Mouse (Mus musculus): ENCODE measurements at regions not wholly inside any gene's neighbourhood (a gene's known extent, or its start where the extent isn't known, plus 50 kb on each side); places are given as distances from the start of the nearest gene placed in this dataset.

GRCm38 (mm10) chr4:125856781-125857180 is 167.6 kb upstream of the Csf3r start:
- no peak for TF ChIP-seq POLR2A (IDR thresholded peaks at IDR 0.05; ENCODE audit: insufficient read length, low read depth)
- TF ChIP-seq POLR2AphosphoS2 (IDR thresholded peaks at IDR 0.05; ENCODE audit: insufficient read length, low read depth) = no peak
- TF ChIP-seq MAX (IDR thresholded peaks at IDR 0.05; ENCODE audit: low read depth) = no peak
- no peak for TF ChIP-seq USF1 (IDR thresholded peaks at IDR 0.05; ENCODE audit: low read depth)
- TF ChIP-seq TCF12 (IDR thresholded peaks at IDR 0.05; ENCODE audit: insufficient read depth, poor library complexity, severe bottlenecking) = no peak
- no peak for TF ChIP-seq CEBPB (IDR thresholded peaks at IDR 0.05; ENCODE audit: insufficient read depth, poor library complexity, severe bottlenecking)
- TF ChIP-seq E2F4 (IDR thresholded peaks at IDR 0.05; ENCODE audit: insufficient read depth) = no peak
- TF ChIP-seq TCF3 (IDR thresholded peaks at IDR 0.05; ENCODE audit: insufficient read length, low read depth) = no peak
- no peak for TF ChIP-seq MYOG (IDR thresholded peaks at IDR 0.05; ENCODE audit: control insufficient read depth in 1 of 3, insufficient read depth in 1 of 3, insufficient read length in 2 of 3, low read depth in 2 of 3)
- no peak for TF ChIP-seq MYOD1 (IDR thresholded peaks at IDR 0.05; ENCODE audit: control insufficient read depth in 1 of 3, insufficient read length in 2 of 3, low read depth in 2 of 3)
- TF ChIP-seq REST (IDR thresholded peaks at IDR 0.05; ENCODE audit: insufficient read depth, insufficient read length) = no peak
